In the genomic region with DNA sequence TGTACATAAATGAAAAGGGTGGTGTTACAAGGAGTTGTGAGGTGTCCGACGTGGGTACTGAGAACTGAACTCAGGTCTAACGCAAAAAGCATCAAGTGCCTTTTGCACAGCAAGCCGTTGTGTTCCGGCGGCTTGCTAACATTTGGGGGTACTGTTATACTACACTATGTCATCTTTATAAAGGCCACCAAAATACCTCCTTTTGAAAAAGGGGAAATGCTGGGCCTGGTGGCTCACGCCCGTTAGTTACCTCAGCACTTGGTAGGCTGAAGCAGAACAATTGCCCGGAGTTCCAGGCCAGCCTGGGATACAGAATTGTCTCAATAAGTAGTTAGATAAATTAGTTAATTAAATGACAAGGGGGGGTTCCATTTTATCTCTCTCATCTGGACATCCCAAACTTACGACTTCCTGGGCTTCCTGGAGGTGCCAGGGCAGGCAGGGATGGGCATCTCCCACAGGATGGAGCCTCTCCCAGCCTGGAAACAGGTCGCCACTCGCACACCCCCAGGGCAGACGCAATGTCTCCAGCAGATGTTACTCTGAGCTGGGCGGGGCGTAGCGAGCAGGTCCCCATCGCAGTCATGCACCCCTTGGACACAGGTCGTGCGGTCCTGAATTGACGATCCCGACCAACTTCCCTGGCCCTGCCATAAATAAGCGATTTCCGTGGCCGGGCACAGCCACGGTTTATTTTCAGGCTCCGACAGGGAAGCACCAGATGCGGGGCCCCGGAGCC, we compare ENCODE assay signal across 12 mouse cellular contexts. TPM values are rescaled to one million over a fixed set of nuclear protein-coding genes. Genes with fewer than 3 reads are reported as not detected.
DNase-seq lines count a peak whose midpoint lies in the region; ATAC-seq lines count a peak whose summit lies in the region.
"Had no signal": no experiment of that assay in that cellular context is flagged by ENCODE, and none has a peak within 500 bp of the region (broad histone marks: within the 10 kb centered on the region; RNA-seq: fewer than 3 reads in every experiment).

No protein-coding gene starts in this region.

- H3K27ac ChIP-seq in heart, embryonic 10.5 days: peak overlapping the region; percentile 72
- H3K27ac ChIP-seq in stomach, embryonic 15.5 days: peak overlapping the region; percentile 31; the same call in 1 of the 2 replicates
- H3K27ac ChIP-seq: kidney, postnatal 0 days; limb, embryonic 12.5 days had no signal

- intact Hi-C loops in heart, postnatal 14 days (cut with DNase I): loop anchor here (1.0 to 10.0 kb wide), 4 partner anchors 40 to 168 kb away; no protein-coding TSS in a partner anchor

- no peak for ATAC-seq in stomach, embryonic 15.5 days (ENCODE audit: insufficient read depth, low FRiP score, low read depth)

- H3K9me3 ChIP-seq in heart, embryonic 10.5 days: no peaks in the 10 kb centered on the region
- no peaks in the 10 kb centered on the region for H3K9me3 ChIP-seq in stomach, embryonic 15.5 days
- H3K9me3 ChIP-seq: heart, embryonic 12.5 days; limb, embryonic 12.5 days had no signal

- H3K4me3 ChIP-seq in heart, embryonic 10.5 days: no peak overlapping the region
- no peak overlapping the region for H3K4me3 ChIP-seq in stomach, embryonic 15.5 days (replicated peaks)

- 90% methylated on average over 28 of the region's 28 CpGs for WGBS in heart, embryonic 10.5 days
- 92% methylated on average over 28 of the region's 28 CpGs for WGBS in stomach, embryonic 15.5 days

- no peak overlapping the region for H3K4me2 ChIP-seq in stomach, embryonic 15.5 days

- peaks cover 31% of the 10 kb centered on the region for H3K4me1 ChIP-seq in heart, embryonic 10.5 days
- H3K4me1 ChIP-seq in stomach, embryonic 15.5 days: peaks cover 20% of the 10 kb centered on the region

- no peaks in the 10 kb centered on the region for H3K36me3 ChIP-seq in heart, embryonic 10.5 days
- no peaks in the 10 kb centered on the region for H3K36me3 ChIP-seq in stomach, embryonic 15.5 days
- H3K36me3 ChIP-seq: heart, embryonic 12.5 days; limb, embryonic 12.5 days had no signal

- no peak for DNase-seq in heart, embryonic 10.5 days (ENCODE audit: low spot score)
- no peak for DNase-seq in heart, postnatal 14 days
- DNase-seq in ovary, postnatal 36 days (ENCODE audit: low spot score): peak; percentile 27
- DNase-seq in ovary, postnatal 10 days (ENCODE audit: low spot score): no peak
- DNase-seq in induced T-regulatory cell, adult 2 months (ENCODE audit: low read depth): peak; percentile 59
- no peak for DNase-seq in layer of hippocampus, adult 9-11 months
- DNase-seq in cerebellum, postnatal 10 days: no peak

- no peak overlapping the region for H3K9ac ChIP-seq in stomach, embryonic 15.5 days
- H3K9ac ChIP-seq: limb, embryonic 12.5 days had no signal

- peaks cover 5% of the 10 kb centered on the region; the same call in 1 of the 2 replicates for H3K27me3 ChIP-seq in heart, embryonic 10.5 days (ENCODE audit: insufficient read depth, poor library complexity, severe bottlenecking)
- no peaks in the 10 kb centered on the region for H3K27me3 ChIP-seq in stomach, embryonic 15.5 days (replicated peaks)
- H3K27me3 ChIP-seq: heart, embryonic 12.5 days; limb, embryonic 12.5 days had no signal

RNA-seq across cellular contexts. Expression of a gene that starts 3.3 kb away (rescaled TPM):
- polyA plus RNA-seq in heart, embryonic 10.5 days (2016; fragmentation: Nextera tagmentation; extraction: Ambion mirVana): 0.24 and 0.81 TPM in 2 replicates
- total RNA-seq in heart, postnatal 14 days (2021): 1 to 10 TPM; 3.2 to 3.6 TPM
- 2.2 TPM in 2 replicates for polyA plus RNA-seq in stomach, embryonic 15.5 days (2015; fragmentation: Nextera tagmentation; extraction: Ambion mirVana)
- polyA plus RNA-seq: erythroblast, embryonic 14.5 days had no signal

RNA-seq across cellular contexts. Expression of a gene that starts 14.3 kb away (rescaled TPM):
- polyA plus RNA-seq in heart, embryonic 10.5 days (2016; fragmentation: Nextera tagmentation; extraction: Ambion mirVana): 0.20 and 0.34 TPM in 2 replicates
- under 1 TPM; 0.27 to 0.36 TPM for total RNA-seq in heart, postnatal 14 days (2021)
- 0.34 and 0.45 TPM in 2 replicates for polyA plus RNA-seq in stomach, embryonic 15.5 days (2015; fragmentation: Nextera tagmentation; extraction: Ambion mirVana)
- polyA plus RNA-seq: erythroblast, embryonic 14.5 days had no signal

RNA-seq across cellular contexts. Expression of a gene that starts 33.3 kb away (rescaled TPM):
- polyA plus RNA-seq in heart, embryonic 10.5 days (2016; fragmentation: Nextera tagmentation; extraction: Ambion mirVana): 2.8 and 3.6 TPM in 2 replicates
- 10 to 100 TPM; 38.7 to 51.1 TPM for total RNA-seq in heart, postnatal 14 days (2021)
- polyA plus RNA-seq in stomach, embryonic 15.5 days (2015; fragmentation: Nextera tagmentation; extraction: Ambion mirVana): 340 and 467 TPM in 2 replicates

RNA-seq across cellular contexts. Expression of a gene that starts 41.9 kb away (rescaled TPM):
- polyA plus RNA-seq in heart, embryonic 10.5 days (2016; fragmentation: Nextera tagmentation; extraction: Ambion mirVana): 118 and 136 TPM in 2 replicates
- total RNA-seq in heart, postnatal 14 days (2021): 1,000 to 10,000 TPM; 1,375 to 1,408 TPM
- polyA plus RNA-seq in stomach, embryonic 15.5 days (2015; fragmentation: Nextera tagmentation; extraction: Ambion mirVana): 175 and 195 TPM in 2 replicates

RNA-seq across cellular contexts. Expression of a gene that starts 58.6 kb away (rescaled TPM):
- polyA plus RNA-seq in heart, embryonic 10.5 days (2016; fragmentation: Nextera tagmentation; extraction: Ambion mirVana): 213 and 221 TPM in 2 replicates
- 100 to 1,000 TPM; 314 to 317 TPM for total RNA-seq in heart, postnatal 14 days (2021)
- 239 and 240 TPM in 2 replicates for polyA plus RNA-seq in stomach, embryonic 15.5 days (2015; fragmentation: Nextera tagmentation; extraction: Ambion mirVana)

Comparison
In these comparisons a context has a peak if more than half of its experiments do, and no peak if none do; other contexts are left out.
1. DNase-seq: peak in ovary, postnatal 36 days (single experiment) and induced T-regulatory cell, adult 2 months (single experiment); none in heart, embryonic 10.5 days (single experiment), heart, postnatal 14 days (0 of 2), ovary, postnatal 10 days (single experiment), layer of hippocampus, adult 9-11 months (single experiment) and cerebellum, postnatal 10 days (0 of 2).
2. RNA of a gene that starts 33.3 kb away (polyA plus RNA-seq): 340 to 467 TPM in stomach, embryonic 15.5 days; 2.8 to 3.6 TPM in heart, embryonic 10.5 days; every median in the first group is over 10 times any median in the second.